Mouse (Mus musculus) gonadal fat pad, adult 2 months (tissue): ENCODE results near the gene Olfr825. TPM values are rescaled to one million over a fixed set of nuclear protein-coding genes. Genes with fewer than 3 reads are reported as not detected.
"Not testable (repeated sequence)": the region's sequence is repeated elsewhere in the genome, so short reads cannot be mapped to it uniquely, and the experiment has no call there.

Experiments used
- DNase-seq: peaks from one replicate; pipeline ENCODE4 v3.0.0-alpha.2; 2012; ENCODE audit warnings: low read depth
- polyA plus RNA-seq: library from polyadenylated mRNA; depleted of rRNA; stranded (reverse); fragments of >200 nt; gene quantifications from 2 replicates; pipeline ENCODE4 v1.2.3, GENCODE M21; 2012; rRNA removed

Olfr825 gene
- not detected in 2 replicates for polyA plus RNA-seq

- DNase-seq, result no peak
Measured at GRCm38 (mm10) chr10:130166666-130167065, at the start of gene Olfr825. Gene Olfr825, minus strand, starts transcription at chr10:130166766.

- DNase-seq, result no peak
Measured at GRCm38 (mm10) chr10:130214303-130214702, 47.7 kb upstream of the Olfr825 start, which contains the start of gene Olfr827. Gene Olfr827, minus strand, starts transcription at chr10:130214403.

DNA sequence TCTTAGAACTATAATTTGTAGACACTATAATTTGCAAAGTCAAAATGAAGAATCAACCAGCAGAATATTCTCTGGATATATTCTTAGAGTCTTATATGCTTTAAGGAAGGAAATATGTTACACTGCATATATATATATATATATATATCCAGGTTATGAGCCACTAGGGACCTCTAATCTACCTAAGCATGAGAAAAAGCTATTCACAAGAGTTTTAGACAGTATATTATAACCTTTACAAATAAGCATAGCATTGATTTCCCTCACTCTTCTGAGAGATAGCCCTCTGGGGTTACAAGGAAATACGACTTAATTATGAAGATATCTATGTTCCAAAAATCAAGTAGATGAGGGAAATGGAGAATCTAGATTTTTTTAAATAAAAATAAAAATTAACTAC lies 17.5 kb upstream of the Olfr825 start, which contains the start of gene Olfr826:
TSS of gene Olfr826 (minus strand) at position 101 of the 400 bp plus-strand sequence.
- no peak for DNase-seq

GRCm38 (mm10) chr10:130165196-130165595 lies 1.4 kb downstream of the Olfr825 start:
- no peak for DNase-seq

- no peak for DNase-seq
Measured at GRCm38 (mm10) chr10:130144121-130144520, 22.4 kb downstream of the Olfr825 start.

DNA sequence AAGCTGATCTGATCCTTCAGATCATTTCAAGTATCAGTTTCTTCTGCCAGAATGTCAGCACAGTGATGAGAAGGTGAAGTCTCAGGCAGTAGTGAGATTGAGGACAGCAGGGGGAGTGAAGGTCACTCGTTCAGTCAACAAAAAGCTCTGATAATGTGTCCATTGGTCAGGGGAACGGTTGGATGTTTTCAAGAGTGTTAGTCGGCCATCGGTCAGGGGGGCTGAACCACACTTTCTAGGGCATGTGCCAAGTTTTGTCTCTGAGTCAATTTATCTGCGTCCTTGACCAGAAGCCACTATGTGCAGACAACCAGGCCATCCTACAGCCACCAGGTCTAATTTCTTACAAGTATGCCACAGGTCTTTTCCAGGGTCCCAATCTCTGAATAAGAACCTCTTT lies 24.1 kb downstream of the Olfr825 start:
- DNase-seq, result not testable (repeated sequence)

GRCm38 (mm10) chr10:130134811-130135210 lies 31.8 kb downstream of the Olfr825 start:
- DNase-seq, result no peak

- not testable (repeated sequence) for DNase-seq
Measured at GRCm38 (mm10) chr10:130129900-130130299, 36.7 kb downstream of the Olfr825 start, which contains the start of gene Olfr824. Gene Olfr824, minus strand, starts transcription at chr10:130130000.

- not testable (repeated sequence) for DNase-seq
Measured at GRCm38 (mm10) chr10:130116045-130116444, 50.5 kb downstream of the Olfr825 start.

- not testable (repeated sequence) for DNase-seq
Measured at GRCm38 (mm10) chr10:130115283-130115682, 51.3 kb downstream of the Olfr825 start, which contains the start of gene Olfr823. Gene Olfr823, minus strand, starts transcription at chr10:130115383.

Other genes starting within 250 kb of the Olfr825 start
- not detected in 2 replicates for gene Olfr818, start 217.7 kb downstream of the Olfr825 start, polyA plus RNA-seq
- gene Olfr819, start 199.5 kb downstream of the Olfr825 start, polyA plus RNA-seq, result not detected in 2 replicates
- gene Olfr247, start 190.6 kb downstream of the Olfr825 start, polyA plus RNA-seq, result not detected in 2 replicates
- gene Gm10310, start 181.7 kb downstream of the Olfr825 start, polyA plus RNA-seq, result not detected in 2 replicates
- gene Olfr820, start 154.1 kb downstream of the Olfr825 start, polyA plus RNA-seq, result not detected in 2 replicates
- not detected in 2 replicates for gene Olfr821, start 136.4 kb downstream of the Olfr825 start, polyA plus RNA-seq
- gene Olfr822, start 95.6 kb downstream of the Olfr825 start, polyA plus RNA-seq, result not detected in 2 replicates
- gene Olfr823, start 51.4 kb downstream of the Olfr825 start, polyA plus RNA-seq, result not detected in 2 replicates
- gene Olfr824, start 36.8 kb downstream of the Olfr825 start, polyA plus RNA-seq, result not detected in 2 replicates
- gene Olfr826, start 17.4 kb upstream of the Olfr825 start, polyA plus RNA-seq, result not detected in 2 replicates
- not detected in 2 replicates for gene Olfr827, start 47.6 kb upstream of the Olfr825 start, polyA plus RNA-seq
- gene Neurod4, start 113.5 kb upstream of the Olfr825 start, polyA plus RNA-seq, result not detected in 2 replicates
- 0.26 and 0.61 TPM in 2 replicates for gene Tespa1, start 156.1 kb upstream of the Olfr825 start, polyA plus RNA-seq
- gene Vmn2r84, start 227.6 kb upstream of the Olfr825 start, polyA plus RNA-seq, result not detected in 2 replicates